Mouse (Mus musculus): ENCODE data around the gene Tdp1.

Tdp1 gene

DNA sequence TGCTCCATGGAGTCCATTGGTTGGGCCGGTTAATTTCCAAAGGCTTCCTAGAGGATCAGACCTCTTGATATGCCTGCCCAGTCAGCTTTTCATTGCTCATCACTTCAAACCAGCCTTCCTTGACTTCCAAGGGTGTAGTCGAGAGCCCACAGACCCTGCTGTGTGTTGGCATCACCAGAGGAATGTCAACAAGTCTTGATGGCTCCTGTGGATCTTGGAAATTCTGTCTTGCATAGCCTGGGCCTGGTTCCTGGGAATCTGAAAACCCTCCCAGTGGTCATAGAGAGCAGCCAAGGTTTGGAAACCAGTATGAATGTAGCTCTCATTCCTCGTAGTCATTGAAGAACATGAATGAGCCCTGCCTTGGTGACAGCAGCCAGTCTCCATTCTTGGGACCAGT, 116.9 kb downstream of the Tdp1 start:
- no peak for DNase-seq

DNA sequence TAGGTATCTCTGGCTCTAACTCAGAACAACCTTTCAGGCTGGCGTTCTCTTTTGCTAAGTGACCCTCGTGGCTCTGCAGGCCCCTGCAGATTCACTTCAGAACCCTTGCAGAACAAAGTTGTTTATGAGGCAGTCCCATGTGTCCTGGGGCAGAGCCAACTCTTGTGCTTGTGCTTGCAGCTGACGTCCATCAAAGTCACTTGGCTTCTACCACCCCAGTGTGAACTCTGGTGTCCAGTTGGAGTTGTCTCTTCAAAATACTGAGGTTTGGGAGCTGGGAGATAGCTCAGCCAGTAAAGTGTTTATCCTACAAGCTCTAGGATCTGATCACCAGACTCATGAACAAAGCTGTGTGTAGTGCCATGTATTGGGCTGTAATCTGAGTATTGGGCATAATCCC, 117.6 kb downstream of the Tdp1 start:
- no peak for DNase-seq

DNA sequence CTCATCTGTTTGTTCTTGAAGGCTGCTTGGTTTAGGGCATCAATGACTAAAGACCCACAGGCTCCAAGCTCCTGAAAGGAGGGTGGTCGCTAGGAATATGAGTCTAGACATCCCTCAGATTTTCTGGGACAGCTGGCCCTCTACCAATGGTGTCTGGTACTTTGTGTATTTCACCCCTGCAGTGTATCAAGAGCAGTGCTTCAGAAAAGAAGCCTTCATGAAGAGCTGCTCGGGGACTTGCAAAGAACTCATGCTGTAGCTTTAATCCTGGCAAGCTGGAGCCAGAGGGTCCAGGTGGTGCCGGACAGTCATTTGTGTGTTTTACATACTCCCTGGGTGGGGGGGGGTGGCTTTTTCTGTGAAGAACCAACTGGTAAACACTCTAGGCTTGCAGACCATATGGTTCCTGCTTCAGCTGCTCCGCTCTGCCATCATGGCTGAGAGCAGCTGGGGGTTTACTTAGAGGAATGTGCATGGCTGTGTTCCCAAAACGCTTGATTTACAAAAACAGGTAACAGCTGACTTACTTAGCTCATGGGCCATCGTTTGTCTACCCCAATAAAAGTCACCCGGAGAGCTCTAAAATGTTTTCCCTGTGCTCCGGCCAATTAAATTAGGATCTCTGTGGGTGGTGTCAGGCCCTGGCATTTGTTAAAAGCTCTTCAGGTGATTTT, 118.7 kb downstream of the Tdp1 start:
- DNase-seq, result no peak
